Mouse (Mus musculus) brain, adult 2 months (tissue): ENCODE results near the gene Rspo1.
"Not testable (repeated sequence)": the region's sequence is repeated elsewhere in the genome, so short reads cannot be mapped to it uniquely, and the experiment has no call there.

ENCODE experiments used
- DNase-seq: peaks from one replicate; pipeline ENCODE4 v3.0.0; 2011; ENCODE audit warnings: low read depth, low spot score

The Rspo1 gene

DNA sequence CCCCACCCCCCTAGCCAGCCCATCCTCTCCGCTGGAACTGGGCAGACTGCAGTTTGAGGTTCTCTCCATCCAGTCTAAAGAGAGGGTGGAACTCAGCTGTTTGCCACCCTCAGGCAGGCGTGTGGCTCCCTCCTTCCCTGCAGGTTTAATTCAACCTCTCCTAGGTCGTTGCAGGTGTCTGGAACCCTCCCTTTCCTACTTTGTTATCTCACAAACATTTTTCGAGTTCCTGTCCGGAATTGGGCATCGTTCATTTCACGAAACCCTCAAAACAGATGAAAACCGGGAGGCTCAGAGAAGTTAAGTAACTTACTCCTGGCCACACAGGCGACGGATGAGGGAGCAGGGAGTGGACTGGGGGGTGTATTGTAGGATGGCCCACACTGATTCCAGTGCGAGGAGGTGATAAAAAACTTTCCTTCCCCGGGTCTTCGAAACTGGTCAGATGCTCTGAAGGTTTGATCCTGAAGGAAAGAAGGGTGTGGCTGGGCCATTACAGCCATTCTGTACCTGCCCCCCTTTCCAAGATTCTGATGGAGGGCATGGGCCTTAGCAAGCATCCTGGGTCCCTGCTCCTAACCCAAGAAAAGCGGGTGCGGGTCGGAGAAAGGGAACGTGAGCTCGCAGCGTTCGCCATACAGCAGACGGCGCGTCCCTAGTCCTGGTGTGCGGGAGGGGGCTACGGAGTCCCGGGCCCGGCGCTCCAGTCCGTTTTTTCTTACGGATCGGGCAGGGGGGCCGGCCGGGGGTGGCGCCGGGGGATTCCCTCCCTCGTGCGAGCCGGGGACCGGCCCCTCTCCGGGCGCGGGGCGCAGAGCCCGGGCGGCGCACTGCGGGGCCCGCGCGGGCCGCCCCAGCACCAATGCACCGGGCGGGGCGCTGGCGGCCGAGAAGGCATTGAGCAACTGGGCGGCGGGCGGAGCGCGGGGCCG is at the start of gene Rspo1:
TSS of gene Rspo1 (plus strand) at position 760 of the 932 bp plus-strand sequence.
- DNase-seq: no peak

DNA sequence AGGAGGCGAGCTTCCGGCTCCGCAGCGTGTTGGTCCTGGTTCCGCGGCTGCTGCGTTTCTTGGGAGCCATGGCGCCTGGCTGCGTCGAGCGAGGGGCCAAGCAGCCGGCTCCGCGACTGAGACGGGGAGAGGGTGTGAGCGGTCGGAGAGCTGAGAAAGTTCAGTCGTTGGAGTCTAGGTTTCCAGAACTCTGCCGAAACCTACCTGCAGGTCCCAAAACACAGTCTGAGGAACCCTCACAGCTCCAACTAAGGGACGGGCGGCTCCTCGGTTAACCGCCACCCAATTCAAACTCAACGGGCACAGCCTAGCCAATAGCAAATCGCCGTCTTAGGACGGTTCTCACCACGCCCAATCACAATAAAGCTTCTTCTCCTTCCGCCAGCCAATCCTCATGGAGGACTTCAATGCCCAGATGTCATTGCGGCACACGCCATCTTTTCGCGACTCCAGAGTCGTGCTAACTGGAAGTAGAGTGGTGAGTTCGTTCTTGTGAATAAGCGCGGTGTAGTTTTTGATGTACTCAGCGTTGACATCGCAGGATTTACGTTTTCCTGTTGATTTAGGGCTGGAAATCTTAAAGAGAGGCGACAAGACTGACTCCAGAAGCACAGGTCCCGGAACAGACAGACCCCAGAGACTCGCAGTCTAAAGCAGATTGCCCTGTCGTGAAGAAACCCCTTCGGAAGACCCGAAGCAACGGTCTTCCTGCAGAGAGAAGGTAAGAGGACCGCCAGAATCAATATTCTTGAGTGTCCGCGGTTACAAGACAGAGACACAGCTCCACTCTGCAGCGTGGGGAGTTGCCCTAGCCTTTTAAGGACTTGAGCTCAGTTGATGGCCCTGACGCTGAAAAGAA is 49.4 kb upstream of the Rspo1 start, which contains the start of gene 9930104L06Rik:
TSS of gene 9930104L06Rik (plus strand) at position 436 of the 859 bp plus-strand sequence.
- peak; percentile 100 for DNase-seq

DNA sequence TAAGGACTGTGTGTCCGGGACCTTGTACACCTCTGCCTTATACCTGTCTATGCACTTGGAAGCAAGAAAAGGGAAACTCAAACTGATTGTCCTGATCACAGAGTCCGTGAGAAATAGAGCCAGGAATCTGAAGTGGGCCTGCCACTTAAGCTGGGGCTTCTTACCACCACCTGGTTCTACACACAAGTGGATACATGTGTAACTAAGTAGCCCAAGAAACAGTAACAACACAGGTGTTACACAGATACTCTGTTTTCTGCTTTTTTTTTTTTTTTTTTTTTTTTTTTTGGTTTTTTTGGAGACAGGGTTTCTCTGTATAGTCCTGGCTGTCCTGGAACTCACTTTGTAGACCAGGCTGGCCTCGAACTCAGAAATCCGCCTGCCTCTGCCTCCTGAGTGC is 47.0 kb upstream of the Rspo1 start, which contains the start of gene Cdca8:
TSS of gene Cdca8 (minus strand) at position 101 of the 400 bp plus-strand sequence.
- DNase-seq: not testable (repeated sequence)

DNA sequence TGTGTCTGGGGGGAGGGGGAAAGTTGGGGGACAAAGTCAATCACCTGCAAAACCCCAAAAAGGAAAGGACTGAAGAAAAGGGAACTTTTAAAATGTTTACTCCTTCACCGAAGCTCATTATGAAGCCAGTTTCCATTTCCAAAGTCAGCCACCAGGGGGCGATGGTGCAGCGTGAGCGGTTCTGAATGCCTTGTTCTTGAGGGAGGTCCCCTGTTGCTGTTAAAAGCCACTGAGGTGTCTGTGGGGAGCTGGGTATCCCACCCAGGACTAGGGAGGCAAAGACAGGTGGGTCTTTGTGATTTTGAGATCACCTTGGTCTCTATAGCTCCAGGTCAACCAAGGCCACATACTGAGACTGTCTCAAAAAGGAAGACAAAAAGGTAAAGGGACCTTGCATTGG is 43.2 kb upstream of the Rspo1 start:
- DNase-seq: peak; percentile 77

DNA sequence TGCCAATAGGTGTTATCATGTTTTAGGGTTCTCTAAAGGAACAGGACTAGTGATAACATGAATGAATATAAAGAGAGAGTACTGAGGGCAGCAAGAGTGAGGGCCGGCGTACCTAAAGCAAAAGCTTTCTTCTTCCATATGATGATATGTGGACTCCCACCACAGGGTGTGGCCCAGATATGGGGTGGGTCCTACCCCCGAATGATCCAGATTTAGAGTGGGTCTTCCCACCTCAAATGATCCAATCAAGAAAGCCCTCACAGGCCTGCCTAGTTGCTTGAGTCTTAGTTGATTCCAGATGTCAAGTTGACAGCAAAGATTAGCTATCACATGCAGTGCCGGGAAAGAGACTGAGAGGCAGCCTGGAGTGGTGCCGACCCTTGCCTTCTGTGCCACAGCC is 42.4 kb upstream of the Rspo1 start:
- DNase-seq: no peak

DNA sequence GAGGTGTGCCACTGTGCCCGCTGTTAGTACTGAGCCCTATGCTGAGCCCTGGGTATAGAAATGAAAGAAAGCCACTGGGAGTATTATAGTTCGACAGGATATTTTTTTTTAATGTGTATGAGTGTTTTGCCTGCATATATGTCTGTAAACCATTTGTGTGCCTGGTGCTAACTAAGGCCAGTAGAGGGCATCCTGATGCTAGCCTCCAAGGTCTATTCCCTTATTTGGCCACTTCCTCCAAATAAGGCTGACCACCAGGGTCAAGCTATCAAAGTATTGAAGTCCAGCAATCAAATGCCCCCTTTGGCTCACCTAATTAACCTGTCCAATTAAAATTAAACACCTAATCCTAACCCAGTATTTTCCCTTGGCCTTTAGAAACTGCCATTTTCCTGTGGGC is 41.3 kb upstream of the Rspo1 start:
- peak; percentile 17 for DNase-seq

DNA sequence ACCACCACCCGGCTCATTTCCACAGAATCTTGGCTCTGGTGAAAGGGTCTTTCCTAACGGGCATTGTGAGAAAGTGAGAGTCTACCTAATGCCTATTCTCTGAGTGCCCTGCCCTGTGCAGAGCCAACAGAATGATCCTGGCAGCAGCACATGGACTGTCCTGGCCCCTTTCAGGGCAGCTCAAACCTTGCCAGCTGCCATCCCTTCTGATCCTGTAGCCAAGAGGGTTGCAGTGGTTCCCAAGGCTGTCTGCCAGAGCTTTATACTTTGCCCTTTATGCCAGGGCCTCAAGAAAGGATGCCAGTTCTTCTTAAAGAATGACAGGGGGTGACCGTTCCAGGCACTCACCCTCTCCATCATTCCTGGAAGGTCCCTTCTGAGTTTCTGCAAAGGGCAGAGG is 36.7 kb upstream of the Rspo1 start:
- no peak for DNase-seq

DNA sequence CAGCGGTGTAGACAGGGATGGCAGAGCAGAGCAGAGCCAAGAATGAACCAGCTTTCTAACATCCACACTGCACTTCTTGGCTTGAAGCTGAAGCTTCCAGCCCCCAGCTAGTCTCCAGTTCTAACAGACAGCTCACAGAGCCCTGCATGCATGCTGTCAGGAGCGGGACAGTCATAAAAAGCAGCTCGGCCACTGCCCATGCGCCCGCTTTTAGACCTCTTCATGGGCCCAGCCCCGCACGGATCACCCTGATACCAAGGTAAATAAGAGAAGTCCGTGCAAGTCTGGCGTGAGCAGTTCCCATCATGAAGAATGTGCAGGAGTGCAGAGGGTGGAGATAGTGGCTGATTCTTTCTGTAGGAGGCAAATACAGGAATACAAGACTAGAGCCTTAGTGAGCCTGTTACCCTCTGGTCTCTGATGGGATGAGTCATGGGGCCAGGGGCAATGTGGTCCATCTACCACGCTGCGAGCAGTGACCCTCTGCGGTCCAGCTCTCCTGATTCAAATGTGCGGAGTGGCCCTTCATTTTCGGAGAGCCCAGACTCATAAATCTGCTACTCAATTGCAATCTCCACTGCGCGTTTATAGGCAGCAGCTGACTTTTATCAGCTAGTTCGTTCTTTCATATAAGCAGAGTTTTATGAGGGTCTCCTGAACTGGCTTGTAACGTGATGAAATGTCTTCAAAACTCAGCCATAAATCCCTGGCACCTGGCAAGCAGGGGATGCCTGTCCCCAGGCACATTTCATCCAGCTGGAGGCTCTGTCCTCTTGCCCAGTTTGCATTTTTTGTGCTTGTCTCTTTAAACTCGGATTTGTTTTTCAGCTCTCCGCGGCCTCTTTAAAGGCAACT is 35.8 kb upstream of the Rspo1 start:
- no peak for DNase-seq

DNA sequence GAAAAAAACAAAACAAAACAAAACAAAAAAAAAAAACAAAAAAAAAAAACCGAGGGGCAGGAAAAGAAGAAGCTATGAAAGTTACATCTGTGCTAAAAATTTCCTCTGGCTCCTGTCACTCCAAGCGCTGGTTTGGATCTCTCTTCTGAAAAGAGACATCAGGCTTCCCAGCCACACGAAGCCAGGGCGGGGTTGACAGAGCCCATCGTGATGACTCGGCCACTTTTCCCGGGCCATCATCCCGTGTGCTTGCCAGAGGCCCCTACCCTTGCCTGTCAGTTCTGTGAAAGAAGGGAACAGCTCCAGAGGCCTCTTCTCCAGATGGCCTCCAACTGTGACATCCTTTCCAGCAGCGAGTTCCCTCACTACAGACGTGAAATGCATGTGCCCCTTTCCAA is 35.2 kb upstream of the Rspo1 start:
- DNase-seq: no peak

DNA sequence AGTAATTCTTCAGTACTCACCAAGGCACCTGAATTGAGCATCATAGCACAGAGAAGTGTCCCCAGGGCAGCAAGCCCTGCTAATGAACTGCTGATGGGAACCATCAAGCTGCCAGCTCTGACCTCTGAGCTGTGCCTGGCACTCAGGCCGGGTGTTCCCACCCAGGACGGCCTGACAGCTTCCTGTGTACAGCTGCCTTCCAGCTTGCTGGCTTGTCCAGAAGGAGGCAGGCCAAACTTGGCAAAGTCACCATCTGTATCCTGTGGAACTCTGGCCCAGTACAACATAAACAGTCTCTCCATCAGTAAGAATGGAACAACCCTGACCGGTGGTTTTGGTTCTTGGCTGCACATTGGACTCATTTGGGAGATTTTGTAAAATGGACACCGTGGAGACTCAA is 32.7 kb upstream of the Rspo1 start:
- no peak for DNase-seq

DNA sequence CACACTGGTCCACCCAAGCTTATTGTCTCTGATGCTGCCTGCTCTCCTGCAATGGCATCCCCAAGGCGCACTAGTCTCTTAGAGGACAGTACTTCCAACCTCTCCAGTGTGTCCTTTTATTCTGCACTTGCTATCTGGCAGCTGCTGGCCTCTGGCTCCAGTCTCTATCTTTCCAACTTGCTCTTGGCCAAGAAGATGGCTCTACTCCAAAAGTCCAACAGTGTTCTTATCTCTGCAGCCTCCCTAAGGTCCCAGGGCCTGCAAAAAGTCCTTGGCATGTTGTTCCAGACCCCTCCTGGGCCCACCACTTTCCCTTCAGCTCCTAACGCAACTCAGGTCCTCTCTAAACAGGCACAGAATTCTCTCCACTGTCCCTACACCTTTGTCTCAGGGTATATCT is 28.9 kb upstream of the Rspo1 start:
- DNase-seq: no peak

DNA sequence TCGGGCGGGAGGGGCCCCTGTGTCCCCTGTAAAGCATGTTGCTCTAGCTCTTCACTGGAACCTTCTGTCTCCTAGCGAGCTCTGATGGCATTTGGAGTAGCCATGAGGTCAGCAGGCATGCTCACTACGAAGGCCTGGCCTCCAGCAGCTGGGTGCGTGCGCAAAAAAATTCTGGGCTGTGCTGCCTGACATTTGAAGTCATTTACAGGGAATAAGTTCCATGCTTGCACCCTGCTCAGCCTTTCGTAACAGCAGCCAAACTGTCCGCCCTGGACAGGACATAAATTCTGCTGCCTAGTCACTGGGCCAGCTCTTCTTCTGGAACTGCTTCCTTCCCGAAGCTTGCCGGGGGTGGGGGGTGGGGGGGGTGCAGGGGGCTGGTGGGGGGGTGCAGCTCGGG is 27.2 kb upstream of the Rspo1 start:
- no peak for DNase-seq

DNA sequence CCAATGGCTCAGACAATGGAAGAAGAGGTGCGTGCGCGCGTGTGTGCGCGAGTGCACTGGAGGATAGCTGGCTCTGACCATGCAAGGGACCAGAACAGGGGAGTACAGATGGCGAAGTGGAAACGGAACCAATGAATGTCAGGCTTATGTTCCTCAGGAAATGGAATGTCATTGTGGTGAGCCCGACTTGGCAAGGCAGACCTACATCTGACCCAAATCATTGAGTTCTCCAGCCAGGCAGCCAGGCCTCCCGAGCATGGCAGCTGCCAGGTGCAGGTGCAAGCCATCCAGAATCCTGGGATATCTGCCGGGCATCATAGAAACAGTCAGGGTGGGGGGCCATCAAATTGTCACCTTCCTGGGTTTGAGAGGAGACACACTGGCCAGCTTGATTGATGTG is 25.3 kb upstream of the Rspo1 start:
- peak; percentile 35 for DNase-seq

DNA sequence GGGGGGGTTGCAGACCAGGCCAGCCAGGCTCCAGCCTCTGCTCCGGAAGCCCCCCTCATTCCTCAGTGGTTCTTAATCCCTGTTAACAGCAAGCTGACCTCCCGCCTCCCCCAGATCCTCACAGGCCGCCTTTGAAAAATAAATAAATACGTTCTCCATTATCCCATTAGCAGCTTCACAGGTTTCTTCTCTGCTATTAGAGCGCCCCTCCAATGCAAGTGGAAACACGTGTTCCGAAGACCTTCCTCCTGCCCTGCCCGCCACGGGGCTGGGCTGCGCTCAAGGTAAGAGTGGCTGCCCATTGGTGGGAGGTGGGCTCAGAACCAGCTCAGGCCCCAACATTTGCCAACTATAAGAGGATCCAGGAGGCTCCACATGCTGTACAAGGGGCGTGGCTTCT is 23.7 kb upstream of the Rspo1 start:
- DNase-seq: no peak

DNA sequence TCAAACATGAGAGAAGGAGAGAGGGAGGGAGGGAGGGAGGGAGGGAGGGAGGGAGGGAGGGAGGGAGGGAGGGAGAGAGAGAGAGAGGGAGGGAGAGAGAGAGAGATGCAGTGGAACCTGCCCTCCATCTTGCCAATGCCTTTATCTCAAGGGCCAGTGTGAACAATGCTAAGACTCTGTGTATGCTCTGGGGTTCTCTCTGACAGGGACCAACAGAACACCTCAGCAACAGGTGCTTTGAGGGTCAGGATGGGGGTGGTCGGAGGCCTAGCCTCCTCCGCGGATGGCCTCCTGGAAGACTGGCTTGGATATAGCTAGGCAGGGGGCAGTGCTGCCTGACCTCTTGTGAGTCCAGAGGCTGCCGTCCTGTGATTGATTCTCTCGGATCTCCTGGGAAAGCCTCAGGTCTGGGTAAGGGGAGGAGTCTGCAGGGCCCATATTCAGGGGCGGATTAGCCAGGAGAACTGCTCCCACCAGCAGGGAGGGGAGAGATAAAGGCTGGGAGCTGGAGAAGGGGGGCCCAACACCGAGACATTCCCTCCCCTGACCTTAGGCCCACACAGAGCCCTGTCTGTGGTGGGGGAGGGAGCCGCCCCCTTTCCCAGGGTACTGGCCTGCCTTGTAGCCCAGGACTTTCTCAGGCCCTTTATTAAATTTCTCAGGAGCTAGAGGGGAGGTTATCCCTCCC is 21.2 kb upstream of the Rspo1 start:
- no peak for DNase-seq

DNA sequence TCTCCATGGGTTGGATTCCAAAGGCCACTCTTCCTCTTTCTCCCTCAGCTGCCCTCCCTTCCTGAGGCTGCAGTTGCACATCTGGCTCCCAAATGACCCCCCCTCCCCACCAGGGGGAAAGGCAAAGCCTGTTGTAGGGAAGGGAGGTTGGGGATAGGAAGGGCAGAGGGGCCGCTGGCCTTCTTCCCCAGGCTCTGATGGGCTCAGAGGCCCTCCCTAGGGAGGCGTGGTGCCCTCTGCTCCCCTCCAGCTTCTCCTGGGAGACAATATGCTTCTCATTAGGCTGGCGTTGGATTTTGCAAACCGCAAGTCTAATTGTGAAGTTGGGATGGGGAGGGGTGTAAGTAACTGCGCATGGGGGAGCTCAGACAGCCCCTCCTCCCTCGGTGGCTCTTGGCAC is 17.5 kb upstream of the Rspo1 start:
- DNase-seq: no peak

DNA sequence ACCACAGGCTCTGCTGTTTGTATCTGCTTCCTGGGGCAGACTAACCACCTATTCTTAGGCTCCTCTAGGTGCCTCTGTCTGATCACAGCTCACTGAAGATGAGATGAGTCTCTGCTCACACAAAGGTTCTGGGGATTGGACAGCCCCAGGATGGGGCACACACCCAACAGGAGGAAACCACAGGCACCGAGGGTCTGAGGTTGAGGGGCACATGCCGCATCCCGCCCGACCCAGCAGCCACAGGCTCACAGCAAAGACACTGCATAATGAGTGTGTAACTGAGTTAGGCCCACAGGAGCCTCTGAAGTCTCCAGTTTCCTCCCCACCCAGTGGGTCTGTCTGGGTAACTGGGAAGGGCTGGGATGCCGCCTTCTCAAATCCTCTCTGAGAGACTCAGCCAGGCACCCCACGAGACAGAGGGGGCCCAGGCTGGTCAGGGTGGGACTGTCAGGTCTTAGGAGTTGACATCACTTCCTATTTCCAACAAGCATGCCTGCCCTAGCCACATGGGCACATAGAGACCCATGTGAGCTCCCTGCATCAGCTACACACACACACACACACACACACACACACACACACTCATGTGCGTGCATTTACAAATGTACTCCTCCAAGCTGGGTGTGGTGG is 16.9 kb upstream of the Rspo1 start:
- DNase-seq: no peak

DNA sequence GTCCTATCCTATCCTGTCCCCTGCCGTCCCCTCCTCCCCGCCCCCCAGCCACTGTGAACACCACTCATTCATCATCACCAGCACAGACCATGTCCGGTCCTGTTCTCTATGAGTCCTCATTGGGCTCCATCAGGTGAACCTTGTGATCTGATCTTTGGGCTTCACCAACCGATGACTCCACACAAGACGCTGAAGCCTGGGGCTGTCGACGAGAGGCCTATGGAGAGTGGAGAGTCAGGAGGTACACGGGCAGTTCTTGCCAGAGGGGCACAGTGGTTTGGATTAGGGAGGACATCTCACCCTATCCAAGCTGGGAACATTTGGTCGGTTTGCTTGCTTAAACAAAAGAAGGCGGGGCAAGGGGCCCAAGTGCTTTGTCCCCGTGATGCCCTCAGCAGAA is 16.0 kb upstream of the Rspo1 start:
- DNase-seq: no peak

DNA sequence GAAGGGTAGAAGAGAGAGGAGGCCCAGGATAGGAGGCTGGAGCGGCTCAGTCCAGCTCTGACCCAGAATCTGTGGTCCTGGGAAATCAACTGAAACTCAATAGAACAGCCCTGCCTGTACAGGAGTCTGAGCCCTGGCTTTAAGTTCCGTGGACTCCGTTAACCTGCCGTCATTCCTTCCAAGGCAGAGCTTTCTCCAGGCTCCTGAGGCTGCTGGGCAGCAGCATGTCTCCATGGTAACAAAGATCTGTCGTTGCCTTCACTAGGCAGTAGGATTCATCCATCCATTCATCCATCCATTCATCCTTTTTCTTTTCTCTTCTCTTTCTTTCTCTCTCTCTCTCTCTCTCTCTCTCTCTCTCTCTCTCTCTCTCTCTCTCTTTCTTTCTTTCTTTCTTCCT is 15.6 kb upstream of the Rspo1 start:
- DNase-seq: peak; percentile 47

DNA sequence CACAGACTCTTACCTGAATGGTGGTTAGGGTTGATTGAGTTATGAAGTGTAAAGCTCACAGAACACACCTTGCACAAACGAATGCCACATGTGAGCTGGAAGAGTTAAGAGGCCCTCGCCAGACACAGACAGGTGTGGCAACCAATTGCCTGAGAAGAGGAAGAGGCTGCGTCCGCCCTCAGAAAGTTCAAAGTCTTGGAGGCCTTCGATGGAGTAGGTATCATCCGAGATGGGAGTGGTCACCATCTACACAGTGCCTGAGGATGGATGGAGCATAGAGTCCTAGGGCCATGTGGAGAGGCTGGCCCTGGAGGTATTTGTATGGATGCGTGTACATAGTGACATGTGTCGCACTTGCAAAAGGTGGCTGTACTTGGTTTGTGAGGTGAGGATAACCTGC is 15.1 kb upstream of the Rspo1 start:
- DNase-seq: no peak
